Comparison of ENCODE assay signal across 8 mouse cellular contexts in genomic region chr5:3596399-3596766, GRCm38 (mm10). TPM values are rescaled to one million over a fixed set of nuclear protein-coding genes. Genes with fewer than 3 reads are reported as not detected.
DNase-seq lines count a peak whose midpoint lies in the region; ATAC-seq and TF ChIP-seq lines count a peak whose summit lies in the region.

Gene Rbm48 (minus strand): TSS chr5:3596585.

- peak within 1 kb of the TSS; percentile 96 for H3K4me2 ChIP-seq in heart, embryonic 13.5 days
- peak within 1 kb of the TSS; percentile 77 for H3K4me2 ChIP-seq in liver, embryonic 11.5 days
- peak within 1 kb of the TSS; percentile 86 for H3K4me2 ChIP-seq in myocyte (ENCODE audit: low read depth)

- H3ac ChIP-seq in myocyte (ENCODE audit: control insufficient read depth, insufficient read length) = peak within 1 kb of the TSS; percentile 87

- peaks cover 18% of the 10 kb centered on the region for H3K36me3 ChIP-seq in heart, embryonic 13.5 days
- H3K36me3 ChIP-seq in liver, embryonic 11.5 days (ENCODE audit: control insufficient read depth, insufficient read depth, low read length) = peaks cover 3% of the 10 kb centered on the region
- no peaks in the 10 kb centered on the region for H3K36me3 ChIP-seq in myocyte (ENCODE audit: control insufficient read depth, insufficient read depth)
- peaks cover 3% of the 10 kb centered on the region for H3K36me3 ChIP-seq in splenic B cell, adult 2 months (ENCODE audit: control insufficient read depth, insufficient read depth, low read length, poor library complexity, severe bottlenecking)

- H3K4me1 ChIP-seq in heart, embryonic 13.5 days = peaks cover 18% of the 10 kb centered on the region
- peaks cover 7% of the 10 kb centered on the region for H3K4me1 ChIP-seq in liver, embryonic 11.5 days (replicated peaks; ENCODE audit: control insufficient read depth, insufficient read depth, low read length)

- H3K9me3 ChIP-seq in heart, embryonic 13.5 days = no peaks in the 10 kb centered on the region
- no peaks in the 10 kb centered on the region for H3K9me3 ChIP-seq in liver, embryonic 11.5 days (ENCODE audit: control insufficient read depth, low read length)

- H3K27me3 ChIP-seq in heart, embryonic 13.5 days (replicated peaks) = no peaks in the 10 kb centered on the region
- H3K27me3 ChIP-seq in liver, embryonic 11.5 days (replicated peaks; ENCODE audit: control insufficient read depth, insufficient read depth, low read length) = no peaks in the 10 kb centered on the region
- H3K27me3 ChIP-seq in myocyte (ENCODE audit: control insufficient read depth, insufficient read depth, insufficient read length) = no peaks in the 10 kb centered on the region
- H3K27me3 ChIP-seq in splenic B cell, adult 2 months (ENCODE audit: control insufficient read depth, insufficient read depth, low read length, poor library complexity, severe bottlenecking) = no peaks in the 10 kb centered on the region

- peak within 1 kb of the TSS; percentile 89 for H3K4me3 ChIP-seq in heart, embryonic 13.5 days
- peak within 1 kb of the TSS; percentile 71 for H3K4me3 ChIP-seq in liver, embryonic 11.5 days (ENCODE audit: low read depth, low read length)
- peak within 1 kb of the TSS; percentile 93 for H3K4me3 ChIP-seq in myocyte

- H3K27ac ChIP-seq in heart, embryonic 13.5 days (replicated peaks) = peak within 1 kb of the TSS; percentile 76
- H3K27ac ChIP-seq in liver, embryonic 11.5 days (ENCODE audit: low read depth, low read length) = peak within 1 kb of the TSS; percentile 57

- peak; percentile 50 for TF ChIP-seq POLR2A in myocyte (IDR thresholded peaks at IDR 0.05; ENCODE audit: insufficient read length, low read depth)

- WGBS in heart, embryonic 13.5 days = under 1% methylated on average over 31 of the region's 31 CpGs
- under 1% methylated on average over 31 of the region's 31 CpGs for WGBS in liver, embryonic 11.5 days

- peak; percentile 67 to 73 for DNase-seq in CD8-positive naive resting alpha-beta T cell, adult 2 months (ENCODE audit: low read depth in 2 of 2, low spot score in 2 of 2)
- peak; percentile 47 for DNase-seq in c-Kit-negative CD71-positive TER-119-positive erythroid progenitor cells, embryonic 14.5 days (ENCODE audit: low read depth, low spot score)
- DNase-seq in fibroblast of lung, adult 2 months (ENCODE audit: low read depth) = peak; percentile 41
- peak; percentile 89 for DNase-seq in kidney, postnatal 10 days
- DNase-seq in liver, embryonic 11.5 days (ENCODE audit: low spot score) = peak; percentile 77
- DNase-seq in splenic B cell, adult 2 months (ENCODE audit: low read depth, low spot score) = peak; percentile 89

- peaks cover 7% of the 10 kb centered on the region for H3K79me2 ChIP-seq in myocyte (ENCODE audit: control insufficient read depth, insufficient read depth)

- ATAC-seq in heart, embryonic 13.5 days (ENCODE audit: extremely low read depth, insufficient number of reproducible peaks, low FRiP score, low TSS enrichment) = peak; percentile 82
- peak; percentile 80 for ATAC-seq in liver, embryonic 11.5 days (replicated peaks; ENCODE audit: low FRiP score)

- peak within 1 kb of the TSS; percentile 87 for H3K9ac ChIP-seq in heart, embryonic 13.5 days
- H3K9ac ChIP-seq in liver, embryonic 11.5 days (ENCODE audit: low read depth, low read length) = peak within 1 kb of the TSS; percentile 75

TF ChIP-seq in myocyte, 11 proteins besides CTCF, POLR2A, EP300 and RAD21:
- no peak for TF ChIP-seq SRF (IDR thresholded peaks at IDR 0.05; ENCODE audit: control insufficient read depth, insufficient read length, low read depth)
- TF ChIP-seq USF1 (IDR thresholded peaks at IDR 0.05; ENCODE audit: low read depth) = peak; percentile 65
- peak in 1 of 3 experiments; percentile 1 for TF ChIP-seq MYOG (IDR thresholded peaks at IDR 0.05; ENCODE audit: control insufficient read depth in 1 of 3, insufficient read depth in 1 of 3, insufficient read length in 2 of 3, low read depth in 2 of 3)
- no peak for TF ChIP-seq TCF12 (IDR thresholded peaks at IDR 0.05; ENCODE audit: insufficient read depth, poor library complexity, severe bottlenecking)
- peak in 2 of 3 experiments; percentile 10 to 43 for TF ChIP-seq MYOD1 (IDR thresholded peaks at IDR 0.05; ENCODE audit: control insufficient read depth in 1 of 3, insufficient read length in 2 of 3, low read depth in 2 of 3)
TF ChIP-seq in myocyte: peak in this region for 3.

RNA-seq across cellular contexts. Expression of gene Rbm48, which starts in this region (rescaled TPM):
- 8.3 and 8.8 TPM in 2 replicates for polyA plus RNA-seq in heart, embryonic 13.5 days (2015; fragmentation: Nextera tagmentation; extraction: Ambion mirVana)
- 12.7 and 13.0 TPM in 2 replicates for polyA plus RNA-seq in liver, embryonic 11.5 days (2014; fragmentation: Nextera tagmentation; extraction: Ambion mirVana)
- 1.9 TPM for polyA plus RNA-seq in myocyte (2012; fragmentation: generic; extraction: Trizol)

Comparison
In these comparisons a context has a peak if more than half of its experiments do, and no peak if none do; other contexts are left out.
1. Peak in every context shown above with its lines: DNase-seq, ATAC-seq, H3K4me3 ChIP-seq and H3K27ac ChIP-seq.